Mouse (Mus musculus): Measurements from ENCODE around the gene Lin28a. TPM values are rescaled to one million over a fixed set of nuclear protein-coding genes. Genes with fewer than 3 reads are reported as not detected.

The Lin28a gene
- total and polyA plus RNA-seq, 3 experiments, result 0.01 TPM; not detected in 2

- DNase-seq (ENCODE audit: low read depth, low spot score), result peak; percentile 80
- peaks cover 3 to 18% of the 10 kb centered on the region in 2 experiments for H3K4me1 ChIP-seq (ENCODE audit: control insufficient read depth in 1 of 2, insufficient read depth in 2 of 2, low read length in 2 of 2)
Measured at GRCm38 (mm10) chr4:134061944-134062446, 43.4 kb upstream of the Lin28a start.

GRCm38 (mm10) chr4:134061166-134061830 lies 42.7 kb upstream of the Lin28a start:
- Histone ChIP-seq H3K27me3 (ENCODE audit: control insufficient read depth in 1 of 2, insufficient read depth in 2 of 2, low read length in 2 of 2) (no peaks in the 10 kb centered on the region), H3K27ac (ENCODE audit: control insufficient read depth, low read depth, low read length) (peak overlapping the region; percentile 20), H3K36me3 (ENCODE audit: control insufficient read depth in 1 of 2, insufficient read depth in 2 of 2, low read length in 2 of 2) (peaks cover 0 to 3% of the 10 kb centered on the region in 2 experiments; a peak in 2 of 4 replicates), H3K9me3 (replicated peaks; ENCODE audit: insufficient read depth, low read length) (no peaks in the 10 kb centered on the region), H3K9ac (ENCODE audit: control insufficient read depth, low read depth, low read length, poor library complexity, severe bottlenecking) (0 out of 2 replicates have a peak overlapping the region, but pooled peaks have one; percentile 16), H3K4me3 (ENCODE audit: control insufficient read depth in 1 of 2, insufficient read depth in 1 of 2, low read depth in 2 of 2, low read length in 2 of 2) (peak overlapping the region; percentile 43 to 53; a peak in 3 of 4 replicates), H3K4me1 (ENCODE audit: control insufficient read depth in 1 of 2, insufficient read depth in 2 of 2, low read length in 2 of 2) (peaks cover 3 to 18% of the 10 kb centered on the region in 2 experiments), H3K79me2 (ENCODE audit: control insufficient read depth, insufficient read depth, low read length, poor library complexity) (no peaks in the 10 kb centered on the region)
- peak; percentile 88 for DNase-seq (ENCODE audit: low read depth, low spot score)
- TF ChIP-seq GATA1 (IDR thresholded peaks at IDR 0.05; ENCODE audit: low read depth, low read length) (peak; percentile 19; the same call in 1 of the 2 replicates), TBP (IDR thresholded peaks at IDR 0.05; ENCODE audit: low read depth, low read length) (peak; percentile 49; the same call in 1 of the 2 replicates), POLR2AphosphoS5 (IDR thresholded peaks at IDR 0.05; ENCODE audit: borderline replicate concordance, low read depth, low read length) (no peak), E2F4 (IDR thresholded peaks at IDR 0.05; ENCODE audit: borderline replicate concordance, low read depth, low read length) (no peak), CHD1 (IDR thresholded peaks at IDR 0.05; ENCODE audit: low read depth, low read length) (no peak), SIN3A (IDR thresholded peaks at IDR 0.05; ENCODE audit: low read length) (peak; percentile 55), ETS1 (IDR thresholded peaks at IDR 0.05; ENCODE audit: low read depth, low read length) (peak; percentile 15; the same call in 1 of the 2 replicates), ZKSCAN1 (IDR thresholded peaks at IDR 0.05; ENCODE audit: low read depth, low read length) (no peak), POLR2A (IDR thresholded peaks at IDR 0.05; ENCODE audit: control insufficient read depth in 1 of 2, insufficient read depth in 1 of 2, low read depth in 1 of 2, low read length in 2 of 2, poor library complexity in 1 of 2) (peak in 1 of 2 experiments; percentile 37; a peak in 1 of 4 replicates), ELF1 (IDR thresholded peaks at IDR 0.05; ENCODE audit: low read depth, low read length) (peak; percentile 80)

More at GRCm38 (mm10) chr4:134061944-134062446, 43.4 kb upstream of the Lin28a start:
- no peaks in the 10 kb centered on the region for H3K79me2 ChIP-seq (ENCODE audit: control insufficient read depth, insufficient read depth, low read length, poor library complexity)
- peak overlapping the region; percentile 29 for H3K9ac ChIP-seq (ENCODE audit: control insufficient read depth, low read depth, low read length, poor library complexity, severe bottlenecking)
- TF ChIP-seq MYB (IDR thresholded peaks at IDR 0.05; ENCODE audit: low read depth, low read length) (no peak), TBP (IDR thresholded peaks at IDR 0.05; ENCODE audit: low read depth, low read length) (no peak), JUND (IDR thresholded peaks at IDR 0.05; ENCODE audit: low read depth, low read length) (no peak), USF2 (IDR thresholded peaks at IDR 0.05; ENCODE audit: borderline replicate concordance in 1 of 2, insufficient read depth in 1 of 2, low read depth in 1 of 2, low read length in 2 of 2) (no peak), CHD2 (IDR thresholded peaks at IDR 0.05; ENCODE audit: low read length) (no peak), GATA1 (IDR thresholded peaks at IDR 0.05; ENCODE audit: low read depth, low read length) (0 out of 2 replicates have a peak, but pooled peaks have one; percentile 13)
- peaks cover 0 to 3% of the 10 kb centered on the region in 2 experiments; a peak in 2 of 4 replicates for H3K36me3 ChIP-seq (ENCODE audit: control insufficient read depth in 1 of 2, insufficient read depth in 2 of 2, low read length in 2 of 2)
- peak overlapping the region; percentile 51 for H3K27ac ChIP-seq (ENCODE audit: control insufficient read depth, low read depth, low read length)
- H3K4me3 ChIP-seq (ENCODE audit: control insufficient read depth in 1 of 2, insufficient read depth in 1 of 2, low read depth in 2 of 2, low read length in 2 of 2), result peak overlapping the region; percentile 43 to 53; a peak in 3 of 4 replicates
- no peaks in the 10 kb centered on the region for H3K9me3 ChIP-seq (replicated peaks; ENCODE audit: insufficient read depth, low read length)
- no peaks in the 10 kb centered on the region for H3K27me3 ChIP-seq (ENCODE audit: control insufficient read depth in 1 of 2, insufficient read depth in 2 of 2, low read length in 2 of 2)

Data from MEL (cell line).